Mouse (Mus musculus): ENCODE data around the gene Arsg.

GRCm38 (mm10) chr11:109591511-109591910 lies 118.3 kb downstream of the Arsg start:
- TF ChIP-seq MAFK (IDR thresholded peaks at IDR 0.05; ENCODE audit: insufficient read depth, low read depth, low read length) (no peak), ZC3H11A (IDR thresholded peaks at IDR 0.05; ENCODE audit: borderline replicate concordance, low read depth, low read length) (no peak), ZNF384 (IDR thresholded peaks at IDR 0.05; ENCODE audit: low read depth, low read length) (no peak)

Measured in ES-E14 (cell line).